Mouse (Mus musculus): ENCODE data around the gene Dyrk4. TPM values are rescaled to one million over a fixed set of nuclear protein-coding genes. Genes with fewer than 3 reads are reported as not detected.

Dyrk4 gene
- not detected in 3 replicates for total RNA-seq (2017)

DNA sequence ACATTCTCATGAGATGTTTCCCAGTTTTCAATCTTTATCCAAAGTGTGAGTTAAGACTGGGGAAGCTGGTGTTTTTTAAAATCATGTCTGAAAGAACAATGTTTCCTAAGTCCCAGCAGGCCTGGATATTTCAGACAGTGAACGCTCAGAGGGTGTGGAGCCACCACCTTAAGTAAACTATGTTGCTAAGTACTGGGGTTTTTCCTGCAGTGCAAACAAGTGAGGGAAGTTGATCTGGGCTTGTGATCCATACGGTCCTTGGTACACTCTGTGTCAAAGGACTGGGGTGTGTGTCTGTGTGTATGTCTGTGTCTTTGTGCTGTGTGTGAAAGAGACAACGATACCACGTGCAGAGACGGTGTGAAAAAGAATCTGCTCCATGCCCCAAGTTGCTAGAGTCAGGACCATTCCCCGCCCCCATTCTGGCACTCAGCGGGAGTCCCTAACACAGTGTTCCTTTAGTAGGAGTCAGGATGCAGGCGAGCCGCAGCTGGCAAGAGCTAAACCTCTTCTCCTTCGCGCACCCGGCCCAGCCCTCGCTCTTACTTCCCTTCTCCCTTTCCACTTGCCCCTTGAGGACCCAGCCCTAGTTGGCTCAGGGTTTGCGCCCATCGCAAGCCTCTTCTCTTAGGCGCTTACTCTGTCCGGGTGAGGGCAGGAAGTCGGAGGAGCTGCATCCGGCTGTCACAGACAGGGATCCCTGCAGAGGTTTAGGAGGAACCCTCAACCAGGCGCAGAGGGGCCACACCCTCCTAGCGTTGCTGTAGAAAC is at the start of gene Dyrk4:
Gene Dyrk4, minus strand, starts transcription at position 729 of the 771 bp plus-strand sequence.
- ATAC-seq (replicated peaks; ENCODE audit: insufficient number of reproducible peaks, low FRiP score, low TSS enrichment, poor library complexity, severe bottlenecking): no peak

DNA sequence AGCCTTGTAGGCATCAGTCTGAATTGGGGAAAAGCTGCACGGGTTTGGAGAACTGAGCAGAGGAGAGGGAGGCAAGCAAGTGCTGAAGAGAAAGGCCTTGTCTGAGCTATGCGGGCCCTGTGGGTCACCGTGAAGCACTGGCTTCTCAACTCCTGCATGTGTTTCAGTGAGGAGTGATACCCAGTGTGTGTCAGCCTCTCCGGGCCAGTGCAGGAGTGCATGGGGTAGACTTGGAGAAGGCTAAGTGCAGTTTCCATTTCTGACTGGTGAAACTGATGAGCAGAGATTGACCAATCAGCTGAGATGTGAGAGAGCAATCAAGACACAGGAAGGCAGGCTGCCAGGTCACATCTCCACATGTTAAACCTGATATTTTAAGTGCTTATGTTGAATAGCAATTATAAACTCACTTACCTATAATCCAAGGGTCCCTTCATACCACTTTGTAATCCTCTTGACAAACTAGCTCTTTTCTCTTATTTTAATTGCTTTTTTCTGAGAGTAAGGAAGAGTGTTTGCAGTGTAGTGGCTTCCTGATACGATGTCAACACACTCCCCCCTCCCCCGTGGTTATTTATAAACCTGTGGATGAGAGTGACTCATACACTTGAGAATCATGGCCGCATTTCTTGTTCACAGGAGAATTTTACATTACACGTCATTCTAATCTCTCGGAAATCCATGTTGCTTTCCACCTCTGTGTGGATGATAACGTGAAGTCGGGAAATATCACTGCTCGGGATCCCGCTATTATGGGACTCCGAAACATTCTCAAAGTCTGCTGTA is 44.8 kb upstream of the Dyrk4 start:
- ATAC-seq (replicated peaks; ENCODE audit: insufficient number of reproducible peaks, low FRiP score, low TSS enrichment, poor library complexity, severe bottlenecking): no peak

DNA sequence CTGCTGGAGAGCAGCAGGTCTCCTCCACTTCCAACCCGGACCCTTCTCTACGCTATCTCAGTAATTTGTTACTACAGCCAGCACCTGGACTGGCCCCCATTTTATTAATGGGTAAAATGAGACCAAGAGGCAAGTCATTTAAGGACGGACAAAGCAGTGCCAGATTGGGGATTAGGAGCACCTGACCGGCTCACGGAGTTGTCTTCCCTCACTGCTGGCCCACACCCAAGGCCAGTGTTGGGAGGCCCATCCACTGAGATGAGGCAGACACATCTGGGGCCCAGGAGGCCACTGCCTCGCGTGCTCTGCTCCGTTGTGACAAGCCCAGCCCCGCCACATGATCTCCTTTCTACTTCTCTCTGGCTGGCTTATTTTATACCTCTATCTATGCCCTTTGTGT is 41.8 kb upstream of the Dyrk4 start:
- no peak for ATAC-seq (replicated peaks; ENCODE audit: insufficient number of reproducible peaks, low FRiP score, low TSS enrichment, poor library complexity, severe bottlenecking)

DNA sequence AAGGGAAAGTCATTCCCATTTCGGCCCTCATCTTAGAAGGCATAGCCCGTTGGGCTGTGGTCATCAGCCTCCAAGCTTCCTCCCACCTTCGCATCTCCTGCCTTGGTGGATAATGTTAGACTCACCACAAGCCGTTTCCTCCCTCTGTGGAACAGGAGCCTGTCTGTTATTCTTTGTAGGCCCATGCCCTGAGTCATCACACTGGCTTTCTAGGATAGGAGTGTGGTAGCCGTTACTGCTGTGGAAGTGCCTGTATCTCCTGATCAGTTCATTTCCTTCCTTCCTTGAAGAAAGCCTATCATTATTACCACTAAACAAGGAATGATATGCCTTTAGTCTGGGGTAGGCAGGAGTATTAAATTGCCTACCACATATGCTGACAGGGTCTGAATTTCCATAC is 41.1 kb upstream of the Dyrk4 start:
- ATAC-seq (replicated peaks; ENCODE audit: insufficient number of reproducible peaks, low FRiP score, low TSS enrichment, poor library complexity, severe bottlenecking): no peak

DNA sequence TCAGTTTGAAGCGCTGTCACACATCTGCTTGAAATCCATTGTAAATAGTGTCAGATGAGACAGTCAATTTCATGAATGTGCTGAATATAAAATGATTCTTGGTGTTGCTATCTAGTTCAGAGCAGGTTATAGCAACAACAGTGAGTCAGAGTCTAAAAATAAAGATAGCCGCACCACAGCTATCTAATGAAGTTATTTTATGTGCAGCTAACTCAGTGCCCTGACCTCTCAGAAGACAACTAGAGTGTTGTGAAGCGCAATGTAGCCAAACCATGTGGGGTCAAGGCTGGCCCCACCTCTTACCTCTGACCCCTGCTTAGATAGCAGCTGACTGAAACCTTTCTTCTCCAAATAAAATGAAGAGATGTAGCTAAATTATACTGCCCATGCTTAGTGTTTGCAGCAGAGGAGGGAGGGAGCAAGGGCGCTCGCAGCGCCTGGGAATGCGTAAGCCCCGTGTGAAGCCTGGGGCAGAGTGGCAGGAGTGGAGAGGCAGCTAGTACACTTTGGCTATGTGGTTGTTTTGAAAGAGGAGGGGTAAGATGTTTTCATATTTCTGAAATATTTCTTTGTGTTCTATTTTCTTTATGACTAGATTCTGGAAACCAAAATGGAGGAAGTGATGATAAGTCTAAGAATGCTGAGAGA is 39.9 kb upstream of the Dyrk4 start:
- ATAC-seq (replicated peaks; ENCODE audit: insufficient number of reproducible peaks, low FRiP score, low TSS enrichment, poor library complexity, severe bottlenecking): no peak

DNA sequence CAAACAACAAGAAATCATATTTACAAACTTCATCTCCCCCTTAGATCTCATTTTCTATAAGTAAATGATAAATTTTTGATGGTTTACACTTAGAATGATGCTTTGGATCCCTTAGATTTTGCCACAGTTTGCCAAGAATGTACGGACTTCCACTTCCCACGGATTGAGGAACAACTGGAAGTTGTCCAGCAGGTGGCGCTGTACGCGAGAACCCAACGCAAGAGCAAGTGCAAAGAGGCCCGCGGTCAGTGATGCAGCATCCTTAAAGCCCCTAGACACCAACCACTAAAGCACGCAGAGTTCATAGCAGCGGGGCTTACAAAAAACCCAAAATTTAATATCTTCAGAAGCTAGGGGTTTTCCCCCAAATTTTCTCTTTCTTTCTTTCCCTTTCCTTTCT is 34.1 kb upstream of the Dyrk4 start:
- ATAC-seq (replicated peaks; ENCODE audit: insufficient number of reproducible peaks, low FRiP score, low TSS enrichment, poor library complexity, severe bottlenecking): peak; percentile 77; the same call in 1 of the 2 replicates

DNA sequence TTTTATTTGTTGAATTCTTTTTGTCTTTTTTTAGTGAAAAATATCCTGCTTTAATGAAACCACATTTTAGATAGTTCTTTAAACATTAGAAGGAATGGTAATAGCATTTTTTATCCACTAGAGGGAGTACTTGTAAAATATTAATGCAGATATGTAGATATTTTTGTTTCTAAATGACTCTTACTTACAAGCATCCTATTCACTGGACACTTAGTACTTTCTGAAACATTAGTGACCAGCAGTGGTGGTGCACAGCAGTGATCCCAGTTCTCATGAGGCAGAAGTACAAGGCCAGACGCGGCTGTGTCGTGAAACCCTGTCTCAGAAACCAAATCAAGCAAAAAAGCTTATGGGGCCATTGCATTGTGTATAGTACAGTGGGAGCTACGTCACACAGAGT is 26.7 kb upstream of the Dyrk4 start:
- no peak for ATAC-seq (replicated peaks; ENCODE audit: insufficient number of reproducible peaks, low FRiP score, low TSS enrichment, poor library complexity, severe bottlenecking)

DNA sequence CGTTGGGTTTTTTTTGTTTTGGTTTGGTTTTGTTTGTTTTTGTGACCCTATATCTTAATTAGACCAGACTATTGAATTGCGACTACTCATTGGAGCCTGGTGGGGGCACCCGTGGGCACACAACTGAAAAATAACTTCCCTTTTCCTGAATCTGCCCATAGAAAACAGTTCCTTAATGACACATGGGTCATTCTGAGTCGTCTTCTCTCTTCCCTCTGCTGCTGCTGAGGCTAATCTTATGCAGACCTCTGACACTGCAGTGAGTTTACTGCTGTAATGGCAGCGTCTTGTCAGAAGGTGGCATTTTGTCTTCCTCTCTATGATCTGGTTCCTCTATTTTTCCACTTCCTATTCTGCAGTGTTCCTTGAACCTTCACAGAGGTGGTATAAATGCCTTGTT is 18.8 kb upstream of the Dyrk4 start:
- peak; percentile 75 for ATAC-seq (replicated peaks; ENCODE audit: insufficient number of reproducible peaks, low FRiP score, low TSS enrichment, poor library complexity, severe bottlenecking)

DNA sequence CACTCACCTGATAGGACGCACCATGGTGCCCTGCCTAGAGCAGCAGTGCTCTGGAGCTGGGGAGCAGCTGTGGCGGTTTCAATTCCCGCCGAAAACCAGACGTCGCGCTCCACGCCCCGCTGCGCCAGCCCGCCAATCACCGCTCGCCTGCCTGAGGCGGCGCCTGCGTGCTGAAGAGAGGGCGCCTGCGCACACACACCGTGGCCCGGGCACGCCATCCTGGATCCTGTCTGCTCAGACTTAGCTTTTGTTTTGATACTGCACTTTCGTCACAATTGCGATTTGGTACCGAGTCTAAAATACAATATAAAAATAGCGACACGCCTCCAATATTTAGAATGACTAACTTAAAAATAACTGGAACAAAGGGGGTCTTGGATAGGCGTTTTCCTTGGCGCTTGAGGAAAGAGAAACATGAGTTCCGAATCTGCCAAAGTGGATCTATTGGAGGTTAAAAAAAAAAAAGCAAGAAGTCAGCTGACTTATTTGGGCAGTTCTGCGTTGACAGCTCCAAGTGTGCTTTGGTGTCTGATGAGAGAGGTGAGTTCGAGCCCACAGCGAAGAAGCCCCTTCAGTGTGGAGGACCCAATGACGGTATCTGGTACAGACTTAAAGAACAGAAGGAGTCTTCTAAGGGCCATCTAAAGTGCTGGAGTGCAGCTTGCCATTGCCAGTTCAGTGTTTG is 18.0 kb upstream of the Dyrk4 start, which contains the start of the genes Rad51ap1 and D6Wsu163e:
Gene Rad51ap1, minus strand, starts transcription at position 101 of the 685 bp plus-strand sequence.
Gene D6Wsu163e, plus strand, starts transcription at position 476 of the 685 bp plus-strand sequence.
- ATAC-seq (replicated peaks; ENCODE audit: insufficient number of reproducible peaks, low FRiP score, low TSS enrichment, poor library complexity, severe bottlenecking): peak; percentile 75

DNA sequence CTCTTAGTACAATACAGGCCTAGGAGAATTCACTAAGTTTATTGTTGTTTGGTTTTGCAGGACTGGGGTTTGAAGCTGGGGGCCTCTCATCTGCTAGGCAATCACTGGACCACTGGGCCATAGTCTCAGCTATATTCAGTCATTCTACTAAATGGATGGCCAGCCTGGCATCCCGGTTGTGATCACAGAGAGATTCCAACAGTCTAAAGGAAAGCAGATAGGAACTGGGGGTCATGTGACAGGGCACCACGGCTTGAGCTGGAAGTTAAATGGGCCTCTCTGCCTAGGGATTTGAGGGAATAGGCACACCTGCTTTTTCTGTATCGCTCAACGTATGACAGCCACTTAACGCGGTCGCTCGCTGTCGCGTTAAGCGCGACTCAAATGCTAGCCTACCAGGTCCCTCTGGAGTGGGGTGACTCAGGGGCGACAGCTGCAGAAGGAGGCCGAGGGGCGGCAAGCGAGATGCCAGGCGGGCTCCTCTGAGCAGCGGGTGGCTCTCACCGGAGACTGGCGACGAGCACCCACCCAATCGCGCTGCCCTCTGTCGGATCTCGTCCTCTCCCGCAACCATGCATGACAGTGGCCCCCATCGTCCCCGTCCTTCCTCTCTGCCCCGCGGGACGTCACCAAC is 17.3 kb upstream of the Dyrk4 start:
- no peak for ATAC-seq (replicated peaks; ENCODE audit: insufficient number of reproducible peaks, low FRiP score, low TSS enrichment, poor library complexity, severe bottlenecking)

DNA sequence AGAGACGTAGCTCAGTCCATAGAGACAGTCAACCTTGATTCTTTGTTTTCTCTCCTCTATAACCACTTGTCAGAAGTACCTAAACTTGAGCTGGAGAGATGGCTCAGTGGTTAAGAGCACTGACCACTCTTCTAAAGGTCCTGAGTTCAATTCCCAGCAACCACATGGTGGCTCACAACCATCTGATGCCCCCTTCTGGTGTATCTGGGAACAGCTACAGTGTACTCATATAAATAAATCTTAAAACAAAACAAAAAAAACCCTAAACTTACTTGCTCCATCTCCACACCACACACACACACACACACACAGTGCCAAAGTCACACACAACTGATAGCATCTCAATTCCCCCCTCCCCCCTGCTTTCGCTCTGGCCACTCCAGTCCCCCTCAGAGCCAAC is 16.4 kb upstream of the Dyrk4 start:
- no peak for ATAC-seq (replicated peaks; ENCODE audit: insufficient number of reproducible peaks, low FRiP score, low TSS enrichment, poor library complexity, severe bottlenecking)

DNA sequence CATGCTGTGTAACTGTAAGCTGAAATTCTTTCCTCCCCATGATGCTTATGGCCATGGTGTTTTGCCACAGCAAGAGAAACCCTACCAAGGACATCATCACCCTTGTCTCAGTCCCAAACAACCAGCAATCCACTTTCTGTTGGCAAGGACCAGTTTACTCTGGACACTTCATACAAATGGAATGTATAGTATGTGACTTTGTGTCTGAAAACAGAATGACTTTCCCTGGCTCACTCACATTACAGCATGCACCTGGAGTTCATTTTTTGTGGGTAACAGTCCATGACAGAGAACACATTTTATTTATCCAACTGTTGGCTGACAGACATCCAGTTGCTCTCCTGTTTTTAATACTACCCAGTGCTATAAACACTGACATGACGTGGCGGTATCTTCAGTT is 11.3 kb upstream of the Dyrk4 start:
- ATAC-seq (replicated peaks; ENCODE audit: insufficient number of reproducible peaks, low FRiP score, low TSS enrichment, poor library complexity, severe bottlenecking): no peak

DNA sequence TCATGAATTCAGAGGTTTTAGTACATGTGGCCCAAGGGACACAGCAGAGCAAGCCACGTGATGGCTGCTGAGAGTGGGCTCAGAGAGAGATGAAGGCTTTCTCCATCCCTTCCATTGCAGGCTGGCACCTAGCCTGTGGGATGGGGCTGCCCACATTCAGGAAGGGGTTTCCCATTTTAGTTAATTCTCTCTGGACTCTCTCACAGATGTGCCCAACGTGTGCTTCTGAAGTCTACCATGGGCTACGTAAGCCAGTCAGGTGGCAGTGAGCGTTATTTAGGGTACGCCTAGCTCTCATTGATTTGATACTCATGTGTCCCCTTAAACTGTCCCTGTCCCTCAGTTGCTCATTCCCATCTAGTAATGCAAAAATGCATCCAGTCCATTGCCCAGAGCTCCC is 6.7 kb downstream of the Dyrk4 start:
- no peak for ATAC-seq (replicated peaks; ENCODE audit: insufficient number of reproducible peaks, low FRiP score, low TSS enrichment, poor library complexity, severe bottlenecking)

DNA sequence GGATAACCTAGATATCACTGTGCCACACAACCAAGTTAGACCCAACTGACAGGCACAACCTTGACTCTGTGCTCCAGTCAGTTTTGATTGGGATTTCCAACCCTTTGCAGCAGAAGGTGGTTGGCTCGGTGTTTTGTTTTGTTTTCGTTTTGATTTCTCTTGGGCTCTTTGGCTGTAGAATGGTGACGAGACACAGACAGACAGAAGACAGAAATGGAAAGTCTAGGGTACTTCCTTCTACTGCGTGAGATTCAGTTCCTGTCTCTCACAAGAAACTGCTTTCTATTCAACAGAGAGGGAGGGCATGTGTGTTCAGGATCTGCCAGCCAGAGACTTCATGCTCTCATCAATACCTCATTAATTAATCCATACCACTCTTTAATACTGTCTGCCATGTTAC is 10.9 kb downstream of the Dyrk4 start:
- ATAC-seq (replicated peaks; ENCODE audit: insufficient number of reproducible peaks, low FRiP score, low TSS enrichment, poor library complexity, severe bottlenecking): no peak

DNA sequence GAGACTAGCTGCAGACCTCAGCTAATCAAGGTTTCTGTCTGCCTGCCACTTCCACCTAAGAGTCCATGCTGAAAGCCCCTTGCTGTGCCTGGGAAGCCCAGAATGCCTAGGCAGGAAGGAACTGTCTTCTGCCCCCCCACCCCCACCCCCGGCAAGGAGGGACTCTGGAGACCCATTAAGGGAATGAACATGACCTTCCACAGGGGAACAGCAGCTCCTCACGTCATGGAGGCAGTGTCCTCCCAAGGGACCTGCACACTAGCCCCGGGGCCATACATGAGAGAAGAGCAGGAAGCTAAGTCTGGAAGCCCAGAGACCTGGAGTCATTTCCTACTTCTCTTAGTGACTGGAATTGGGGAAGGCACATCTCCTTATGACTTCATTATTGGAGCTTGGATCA is 13.8 kb downstream of the Dyrk4 start:
- ATAC-seq (replicated peaks; ENCODE audit: insufficient number of reproducible peaks, low FRiP score, low TSS enrichment, poor library complexity, severe bottlenecking): no peak

DNA sequence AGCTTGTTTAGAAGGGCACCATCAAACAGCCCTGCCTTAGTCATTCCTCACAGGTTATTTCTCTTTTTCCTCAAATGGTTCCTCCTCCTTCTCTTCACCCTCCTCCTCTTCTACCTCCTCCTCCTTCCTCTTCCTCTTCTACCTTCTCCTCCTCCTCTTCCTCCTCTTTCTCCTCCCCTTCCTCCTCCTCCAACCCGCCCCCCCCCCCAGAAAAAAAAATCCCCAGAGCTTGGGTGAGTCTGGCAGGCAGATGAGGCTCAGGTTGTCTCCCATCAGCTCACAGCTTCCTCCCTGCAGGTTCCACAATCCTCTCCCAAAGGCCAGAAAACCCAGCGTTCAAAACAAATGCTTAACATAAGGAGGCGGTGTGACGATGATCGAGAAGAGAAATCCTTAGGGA is 14.3 kb downstream of the Dyrk4 start:
- ATAC-seq (replicated peaks; ENCODE audit: insufficient number of reproducible peaks, low FRiP score, low TSS enrichment, poor library complexity, severe bottlenecking): no peak

DNA sequence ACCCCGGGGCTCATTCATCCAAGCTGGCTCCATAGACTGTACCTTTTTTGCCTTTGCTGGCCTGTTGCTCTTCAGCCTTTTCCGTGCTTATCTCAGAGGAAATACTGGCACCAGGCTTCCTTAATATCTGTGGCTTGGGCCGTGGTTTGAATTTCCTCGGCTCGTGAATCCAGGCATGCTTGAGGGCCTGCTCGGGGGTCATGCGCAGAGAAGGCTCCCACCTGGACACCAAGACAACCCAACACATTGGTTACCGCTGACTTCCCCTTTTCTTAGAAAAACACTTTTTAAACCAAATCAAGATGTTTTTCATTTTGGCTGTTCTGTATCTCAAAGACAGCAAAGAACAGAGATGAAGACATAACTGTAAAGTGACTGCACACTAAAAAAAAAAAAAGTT is 44.5 kb downstream of the Dyrk4 start:
- ATAC-seq (replicated peaks; ENCODE audit: insufficient number of reproducible peaks, low FRiP score, low TSS enrichment, poor library complexity, severe bottlenecking): no peak

DNA sequence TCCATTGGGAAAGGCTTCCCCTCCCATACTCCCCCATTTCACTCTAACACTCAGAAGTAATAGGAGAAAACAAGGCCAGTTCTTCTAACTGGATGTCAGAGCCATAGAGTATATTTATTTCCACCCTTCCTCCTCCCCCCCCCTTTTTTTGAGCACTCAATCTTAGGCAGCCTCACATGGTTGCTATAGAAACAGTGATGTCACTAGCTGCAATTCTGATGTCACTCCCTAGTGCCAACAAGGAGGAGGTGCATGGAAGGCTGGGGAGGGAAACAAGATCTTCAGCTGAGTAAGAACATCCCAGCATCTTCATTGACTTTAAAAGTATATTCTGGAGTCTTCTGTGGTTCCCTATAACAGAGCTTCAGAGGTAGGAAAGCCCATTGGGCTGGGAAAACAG is 68.8 kb downstream of the Dyrk4 start, which contains the start of gene Akap3:
Gene Akap3, plus strand, starts transcription at position 218 of the 400 bp plus-strand sequence.
- no peak for ATAC-seq (replicated peaks; ENCODE audit: insufficient number of reproducible peaks, low FRiP score, low TSS enrichment, poor library complexity, severe bottlenecking)
